Mouse (Mus musculus): ENCODE results near the gene B3galt6. TPM values are rescaled to one million over a fixed set of nuclear protein-coding genes. Genes with fewer than 3 reads are reported as not detected.

B3galt6 gene
- polyA plus RNA-seq, 1 experiment = 4.5 TPM

GRCm38 (mm10) chr4:155947094-155947493 is 45.4 kb downstream of the B3galt6 start:
- Histone ChIP-seq H3K27ac (ENCODE audit: insufficient read depth, low read depth, low read length) (no peak overlapping the region), H3K4me1 (ENCODE audit: control insufficient read depth, insufficient read depth, low read length) (peaks cover 10% of the 10 kb centered on the region; the same call in 1 of the 2 replicates), H3K27me3 (replicated peaks; ENCODE audit: control insufficient read depth, insufficient read depth, low read length) (no peaks in the 10 kb centered on the region), H3K36me3 (ENCODE audit: control insufficient read depth, insufficient read depth, low read length) (peaks cover 8% of the 10 kb centered on the region), H3K4me3 (ENCODE audit: insufficient read depth, low read depth, low read length) (no peak overlapping the region)
- TF ChIP-seq CTCF (conservative IDR thresholded peaks at IDR 0.05; ENCODE audit: insufficient read depth, insufficient read length, low read depth, low read length) (no peak), POLR2A (IDR thresholded peaks at IDR 0.05; ENCODE audit: low read depth, low read length) (no peak)
- no peak for DNase-seq

- H3K4me3 ChIP-seq (ENCODE audit: insufficient read depth, low read depth, low read length) = peak overlapping the region; percentile 86
- H3K27ac ChIP-seq (ENCODE audit: insufficient read depth, low read depth, low read length) = 0 out of 2 replicates have a peak overlapping the region, but pooled peaks have one; percentile 4
- H3K36me3 ChIP-seq (ENCODE audit: control insufficient read depth, insufficient read depth, low read length) = peaks cover under 1% of the 10 kb centered on the region
- peak; percentile 33 for DNase-seq
- peaks cover 10% of the 10 kb centered on the region; the same call in 1 of the 2 replicates for H3K4me1 ChIP-seq (ENCODE audit: control insufficient read depth, insufficient read depth, low read length)
- WGBS = under 1% methylated on average over 17 of the region's 17 CpGs
- no peaks in the 10 kb centered on the region for H3K27me3 ChIP-seq (replicated peaks; ENCODE audit: control insufficient read depth, insufficient read depth, low read length)
- TF ChIP-seq CTCF (conservative IDR thresholded peaks at IDR 0.05; ENCODE audit: insufficient read depth, insufficient read length, low read depth, low read length) (no peak), POLR2A (IDR thresholded peaks at IDR 0.05; ENCODE audit: low read depth, low read length) (no peak)
Observed at GRCm38 (mm10) chr4:155944271-155944670, 48.2 kb downstream of the B3galt6 start.

DNA sequence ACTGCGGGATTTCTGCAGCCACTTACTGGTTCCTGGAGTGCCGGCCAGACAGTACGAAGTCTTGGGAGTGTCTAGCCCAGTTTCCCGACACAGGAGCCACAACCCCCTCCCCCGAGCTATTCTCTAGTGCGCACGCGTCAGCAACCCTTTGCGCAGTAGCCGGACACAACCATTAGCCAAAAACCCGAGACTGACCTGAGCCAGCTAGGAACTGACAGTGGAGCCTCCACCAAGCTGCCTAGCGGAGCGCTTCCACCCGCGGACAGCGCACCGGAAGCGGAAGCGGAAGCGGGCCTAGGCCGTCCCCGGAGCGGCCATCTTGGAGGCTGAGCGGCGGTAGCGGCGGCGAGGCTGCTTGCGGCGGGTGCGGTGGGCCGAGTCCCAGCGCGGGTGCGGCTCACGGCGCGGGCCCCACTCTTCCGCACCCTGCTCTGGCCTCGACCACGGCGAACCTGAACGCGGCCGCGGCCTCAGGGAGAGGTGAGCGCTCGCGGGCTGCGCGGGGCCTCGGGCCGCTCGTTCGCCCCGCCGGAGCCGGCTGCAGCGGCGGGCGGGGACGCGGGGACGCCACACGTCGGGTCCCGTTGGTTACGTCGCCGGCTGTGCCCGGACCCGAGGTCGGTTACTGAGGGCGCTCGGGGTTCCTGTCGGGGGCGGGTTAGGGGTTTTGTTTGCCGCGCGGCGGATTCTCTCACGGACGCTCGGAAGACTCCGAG is 48.8 kb downstream of the B3galt6 start, which contains the start of gene Ube2j2:
Ube2j2 (plus strand) TSS at position 298 of the 716 bp plus-strand sequence.
- TF ChIP-seq POLR2A (IDR thresholded peaks at IDR 0.05; ENCODE audit: low read depth, low read length) (peak; percentile 52), CTCF (conservative IDR thresholded peaks at IDR 0.05; ENCODE audit: insufficient read depth, insufficient read length, low read depth, low read length) (0 out of 2 replicates have a peak, but pooled peaks have one; percentile 2)
- under 1% methylated on average over 84 of the region's 85 CpGs for WGBS
- Histone ChIP-seq H3K36me3 (ENCODE audit: control insufficient read depth, insufficient read depth, low read length) (no peaks in the 10 kb centered on the region), H3K4me1 (ENCODE audit: control insufficient read depth, insufficient read depth, low read length) (peaks cover 10% of the 10 kb centered on the region; the same call in 1 of the 2 replicates), H3K4me3 (ENCODE audit: insufficient read depth, low read depth, low read length) (peak within 1 kb of the TSS; percentile 86), H3K27ac (ENCODE audit: insufficient read depth, low read depth, low read length) (peak within 1 kb of the TSS; percentile 67), H3K27me3 (replicated peaks; ENCODE audit: control insufficient read depth, insufficient read depth, low read length) (no peaks in the 10 kb centered on the region)
- peak; percentile 98 for DNase-seq

DNA sequence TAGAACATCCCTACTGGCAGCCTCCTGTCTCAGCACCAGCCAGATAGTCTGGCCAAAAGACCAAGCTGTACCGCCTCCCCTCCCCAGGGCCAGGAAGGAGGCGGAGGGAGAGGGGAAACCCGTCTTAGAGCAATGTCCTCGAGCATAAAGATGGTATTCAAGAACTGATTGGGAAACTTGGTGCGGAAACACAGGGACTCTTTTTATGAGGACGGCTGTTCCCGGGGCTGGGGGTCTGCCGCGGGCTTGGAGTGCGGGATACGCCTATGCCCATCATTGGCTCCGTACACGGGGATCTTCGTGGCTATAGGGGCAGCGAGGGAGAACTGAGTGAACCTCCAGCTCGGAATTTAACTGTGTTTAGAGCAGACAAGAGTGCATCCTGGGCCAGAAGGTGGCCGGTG is 49.4 kb downstream of the B3galt6 start:
- under 1% methylated on average over 17 of the region's 17 CpGs for WGBS
- peak overlapping the region; percentile 67 for H3K27ac ChIP-seq (ENCODE audit: insufficient read depth, low read depth, low read length)
- no peak for DNase-seq

More for the DNA sequence above, 49.4 kb downstream of the B3galt6 start:
- TF ChIP-seq POLR2A (IDR thresholded peaks at IDR 0.05; ENCODE audit: low read depth, low read length) (no peak), CTCF (conservative IDR thresholded peaks at IDR 0.05; ENCODE audit: insufficient read depth, insufficient read length, low read depth, low read length) (no peak)
- Histone ChIP-seq H3K4me3 (ENCODE audit: insufficient read depth, low read depth, low read length) (peak overlapping the region; percentile 86), H3K4me1 (ENCODE audit: control insufficient read depth, insufficient read depth, low read length) (peaks cover 10% of the 10 kb centered on the region; the same call in 1 of the 2 replicates), H3K36me3 (ENCODE audit: control insufficient read depth, insufficient read depth, low read length) (no peaks in the 10 kb centered on the region), H3K27me3 (replicated peaks; ENCODE audit: control insufficient read depth, insufficient read depth, low read length) (no peaks in the 10 kb centered on the region)

Other genes starting within 250 kb of the B3galt6 start
- gene Atad3a, start 231.6 kb downstream of the B3galt6 start, polyA plus RNA-seq (2012; rRNA removed) = 130 and 145 TPM in 2 replicates
- gene Vwa1, start 218.0 kb downstream of the B3galt6 start, polyA plus RNA-seq (2012; rRNA removed) = 21.8 and 27.2 TPM in 2 replicates
- 1.8 and 2.4 TPM in 2 replicates for gene Tmem88b, start 206.8 kb downstream of the B3galt6 start, polyA plus RNA-seq (2012; rRNA removed)
- gene Ankrd65, start 202.2 kb downstream of the B3galt6 start, polyA plus RNA-seq (2012; rRNA removed) = 2.8 and 3.2 TPM in 2 replicates
- gene Mrpl20, start 189.8 kb downstream of the B3galt6 start, polyA plus RNA-seq (2012; rRNA removed) = 83.1 and 91.1 TPM in 2 replicates
- gene Ccnl2, start 180.2 kb downstream of the B3galt6 start, polyA plus RNA-seq (2012; rRNA removed) = 54.1 and 56.8 TPM in 2 replicates
- 164 and 195 TPM in 2 replicates for gene Aurkaip1, start 161.4 kb downstream of the B3galt6 start, polyA plus RNA-seq (2012; rRNA removed)
- gene Mxra8, start 153.0 kb downstream of the B3galt6 start, polyA plus RNA-seq (2012; rRNA removed) = 98.0 and 115 TPM in 2 replicates
- gene Dvl1, start 145.2 kb downstream of the B3galt6 start, polyA plus RNA-seq (2012; rRNA removed) = 123 and 174 TPM in 2 replicates
- gene Tas1r3, start 129.3 kb downstream of the B3galt6 start, polyA plus RNA-seq (2012; rRNA removed) = 0.64 and 0.72 TPM in 2 replicates
- 46.2 and 53.1 TPM in 2 replicates for gene Cptp, start 123.2 kb downstream of the B3galt6 start, polyA plus RNA-seq (2012; rRNA removed)
- 26.0 and 28.9 TPM in 2 replicates for gene Ints11, start 123.1 kb downstream of the B3galt6 start, polyA plus RNA-seq (2012; rRNA removed)
- 27.3 and 34.1 TPM in 2 replicates for gene Pusl1, start 100.9 kb downstream of the B3galt6 start, polyA plus RNA-seq (2012; rRNA removed)
- gene Acap3, start 100.8 kb downstream of the B3galt6 start, polyA plus RNA-seq (2012; rRNA removed) = 14.6 and 18.3 TPM in 2 replicates
- 47.3 and 48.0 TPM in 2 replicates for gene Ube2j2, start 48.8 kb downstream of the B3galt6 start, polyA plus RNA-seq (2012; rRNA removed)
- gene C1qtnf12, start 30.3 kb downstream of the B3galt6 start, polyA plus RNA-seq (2012; rRNA removed) = 104 and 107 TPM in 2 replicates
- gene Sdf4, start 223 bp upstream of the B3galt6 start, polyA plus RNA-seq (2012; rRNA removed) = 55.1 and 60.4 TPM in 2 replicates
- 1.6 and 3.8 TPM in 2 replicates for gene Tnfrsf4, start 21.2 kb upstream of the B3galt6 start, polyA plus RNA-seq (2012; rRNA removed)
- gene Tnfrsf18, start 33.5 kb upstream of the B3galt6 start, polyA plus RNA-seq (2012; rRNA removed) = 0.95 and 4.0 TPM in 2 replicates
- gene Ttll10, start 66.8 kb upstream of the B3galt6 start, polyA plus RNA-seq (2012; rRNA removed) = 20.7 and 27.5 TPM in 2 replicates
- gene 9430015G10Rik, start 117.3 kb upstream of the B3galt6 start, polyA plus RNA-seq (2012; rRNA removed) = 8.7 and 11.7 TPM in 2 replicates
- gene Rnf223, start 137.9 kb upstream of the B3galt6 start, polyA plus RNA-seq (2012; rRNA removed) = 0.15 and 0.31 TPM in 2 replicates
- gene Agrn, start 204.8 kb upstream of the B3galt6 start, polyA plus RNA-seq (2012; rRNA removed) = 98.6 and 115 TPM in 2 replicates
- 11.1 and 17.8 TPM in 2 replicates for gene Isg15, start 208.2 kb upstream of the B3galt6 start, polyA plus RNA-seq (2012; rRNA removed)
- 1.7 and 1.9 TPM in 2 replicates for gene AW011738, start 210.7 kb upstream of the B3galt6 start, polyA plus RNA-seq (2012; rRNA removed)
- gene Perm1, start 223.2 kb upstream of the B3galt6 start, polyA plus RNA-seq (2012; rRNA removed) = 4.6 and 5.6 TPM in 2 replicates
- gene Plekhn1, start 242.2 kb upstream of the B3galt6 start, polyA plus RNA-seq (2012; rRNA removed) = 34.8 and 41.2 TPM in 2 replicates
- gene Noc2l, start 243.4 kb upstream of the B3galt6 start, polyA plus RNA-seq (2012; rRNA removed) = 46.1 and 46.5 TPM in 2 replicates